Mouse (Mus musculus) adrenal gland, adult 2 months (tissue): ENCODE results near the gene Ccdc78. TPM values are rescaled to one million over a fixed set of nuclear protein-coding genes. Genes with fewer than 3 reads are reported as not detected.
"Not testable (repeated sequence)": the region's sequence is repeated elsewhere in the genome, so short reads cannot be mapped to it uniquely, and the experiment has no call there.

ENCODE experiments used
- DNase-seq: peaks from one replicate; pipeline ENCODE4 v3.0.0; 2021
- polyA plus RNA-seq: library from polyadenylated mRNA; depleted of rRNA; stranded (reverse); fragments of >200 nt; gene quantifications from 2 replicates; pipeline ENCODE4 v1.2.3, GENCODE M21; 2012
- total RNA-seq, 2 experiments: library from RNA; stranded (reverse); gene quantifications; 2 replicates each; pipeline ENCODE4 v1.2.3; 2021

Ccdc78 gene
- total and polyA plus RNA-seq, 3 experiments = 0.11 TPM; not detected in 2

DNA sequence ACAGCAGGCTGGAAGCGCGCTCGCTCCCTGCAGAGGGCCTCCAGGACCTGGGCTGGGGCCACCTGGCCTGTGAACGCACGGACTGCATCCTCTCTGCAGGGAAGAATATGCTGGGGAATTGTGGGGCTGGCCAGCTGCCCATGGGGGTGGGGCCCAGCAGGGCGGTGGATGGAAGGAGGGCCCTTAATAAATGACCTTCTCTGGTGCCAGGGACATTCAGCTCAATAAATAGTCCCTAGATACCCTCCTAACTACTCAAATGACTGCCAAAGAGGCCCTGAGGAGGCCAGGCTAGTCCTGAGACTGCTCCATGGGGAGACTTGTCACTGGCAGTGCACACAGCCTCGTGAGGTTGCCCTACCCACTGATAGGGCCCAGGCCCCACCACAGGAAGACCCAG is 3.3 kb upstream of the Ccdc78 start:
- DNase-seq = peak; percentile 80

GRCm38 (mm10) chr17:25783861-25784574 is 2.4 kb upstream of the Ccdc78 start:
- DNase-seq = no peak

GRCm38 (mm10) chr17:25785281-25785745 is 1.1 kb upstream of the Ccdc78 start, which contains the start of gene Haghl:
Gene Haghl, minus strand, starts transcription at chr17:25785673.
- DNase-seq = peak; percentile 94

DNA sequence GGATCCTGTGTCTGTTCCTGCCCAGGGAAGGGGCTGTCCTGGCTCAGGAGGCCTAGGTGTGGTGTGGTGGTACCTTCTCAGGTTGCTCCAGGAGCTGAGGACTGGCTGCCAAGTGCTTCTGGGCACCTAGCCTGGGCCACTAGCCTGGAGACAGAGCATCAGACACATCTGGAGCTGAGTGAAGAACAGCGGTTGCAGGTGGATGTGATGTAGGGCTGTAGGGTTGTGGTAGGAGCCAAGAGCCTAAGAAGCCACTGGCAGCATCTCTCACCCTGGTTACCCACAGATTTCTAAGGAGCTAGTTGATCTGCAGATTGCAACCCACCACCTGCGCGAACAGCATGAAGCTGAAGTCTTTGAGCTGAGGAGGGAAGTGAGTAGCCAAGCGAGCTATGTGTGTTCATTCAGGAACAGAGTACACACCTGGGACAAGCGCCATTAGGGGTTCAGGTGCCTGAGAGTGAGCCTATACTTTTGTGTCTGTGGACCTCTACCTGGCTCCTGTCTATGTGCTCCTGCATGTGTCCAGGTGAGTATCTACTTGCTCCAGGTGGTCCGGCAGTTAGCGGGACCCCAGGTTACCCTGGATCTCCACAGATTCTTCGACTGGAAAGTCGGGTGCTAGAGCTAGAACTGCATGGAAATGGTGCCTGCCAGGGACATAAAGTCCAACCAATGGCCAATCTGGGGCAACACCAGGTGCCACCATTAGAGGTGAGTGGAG is 563 bp downstream of the Ccdc78 start:
- DNase-seq = no peak

- DNase-seq = no peak
Observed at GRCm38 (mm10) chr17:25791320-25791842, 5.0 kb downstream of the Ccdc78 start.

DNA sequence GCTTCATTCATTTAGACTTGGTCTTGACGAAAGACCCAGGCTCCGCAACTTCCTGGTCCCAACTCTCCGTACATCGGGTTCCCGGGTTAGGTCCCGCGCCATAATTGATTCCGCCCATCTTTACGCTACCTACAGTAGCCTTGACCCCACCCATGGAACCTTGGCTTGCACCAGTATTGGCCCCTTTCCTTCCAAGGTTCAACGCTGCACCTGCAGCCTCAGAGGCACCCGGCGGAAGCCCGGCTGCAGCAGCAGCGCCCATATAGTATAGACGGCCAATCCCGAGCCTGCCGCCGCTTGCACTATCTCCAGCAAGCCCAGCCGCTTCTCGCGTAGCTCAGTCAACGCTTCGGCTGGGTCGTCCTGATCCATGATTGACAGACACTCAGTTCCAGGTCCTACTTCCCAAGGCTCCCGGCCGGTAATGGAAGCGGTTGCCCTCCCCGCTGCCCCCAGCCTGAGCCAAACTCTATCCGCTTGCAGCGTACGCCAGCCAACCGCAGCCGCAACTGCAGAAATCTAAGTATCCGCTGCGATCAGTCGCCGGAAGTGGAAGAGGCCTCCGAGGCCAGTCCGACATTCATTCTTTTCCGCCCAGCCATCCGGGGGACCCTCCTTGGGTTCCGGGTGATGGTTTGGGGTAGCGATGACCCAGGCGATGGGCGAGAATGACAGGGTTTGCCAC is 5.6 kb downstream of the Ccdc78 start:
- DNase-seq = peak; percentile 90

- DNase-seq = peak; percentile 84
Observed at GRCm38 (mm10) chr17:25792615-25793014, 6.2 kb downstream of the Ccdc78 start, which contains the start of gene Fam173a. Gene Fam173a, minus strand, starts transcription at chr17:25792901.

DNA sequence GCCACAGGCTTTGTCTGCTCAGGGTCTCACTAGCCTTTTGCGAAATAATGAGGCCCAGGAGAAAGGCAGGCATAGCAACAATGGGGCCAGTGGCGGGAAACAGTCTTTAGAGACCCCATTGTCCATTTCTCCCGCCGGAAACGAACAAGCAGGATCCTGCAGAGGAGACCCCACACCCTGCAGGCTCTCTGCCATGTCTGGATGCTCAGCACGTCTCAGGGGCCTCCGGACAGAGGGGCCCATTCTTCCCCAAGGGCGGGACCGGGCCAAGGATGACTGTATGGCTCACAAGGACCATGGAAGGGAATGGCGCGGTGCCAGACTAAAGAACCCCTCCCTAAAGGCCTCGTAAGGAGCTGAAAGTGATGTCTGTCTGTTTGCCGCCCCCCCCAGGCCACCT is 7.8 kb downstream of the Ccdc78 start:
- no peak for DNase-seq

DNA sequence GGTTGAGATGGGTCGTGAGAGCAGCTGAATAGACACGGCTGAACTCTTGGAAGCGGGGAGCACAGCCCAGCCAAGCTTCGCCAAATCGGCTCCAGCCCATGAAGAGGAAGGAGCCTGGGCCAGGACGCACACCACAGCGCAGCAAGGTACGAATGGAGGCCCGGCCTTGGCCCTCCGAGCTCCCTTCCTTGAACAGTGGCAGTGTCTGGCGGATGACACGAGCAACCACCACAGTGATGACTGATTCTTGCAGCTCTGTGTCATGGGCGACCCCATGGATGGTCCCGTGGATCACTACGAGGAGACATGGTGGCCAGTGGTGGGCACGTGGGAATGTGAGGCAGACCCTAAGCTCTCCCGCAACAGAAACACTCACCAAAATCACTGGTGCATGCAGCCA is 8.6 kb downstream of the Ccdc78 start:
- no peak for DNase-seq

DNA sequence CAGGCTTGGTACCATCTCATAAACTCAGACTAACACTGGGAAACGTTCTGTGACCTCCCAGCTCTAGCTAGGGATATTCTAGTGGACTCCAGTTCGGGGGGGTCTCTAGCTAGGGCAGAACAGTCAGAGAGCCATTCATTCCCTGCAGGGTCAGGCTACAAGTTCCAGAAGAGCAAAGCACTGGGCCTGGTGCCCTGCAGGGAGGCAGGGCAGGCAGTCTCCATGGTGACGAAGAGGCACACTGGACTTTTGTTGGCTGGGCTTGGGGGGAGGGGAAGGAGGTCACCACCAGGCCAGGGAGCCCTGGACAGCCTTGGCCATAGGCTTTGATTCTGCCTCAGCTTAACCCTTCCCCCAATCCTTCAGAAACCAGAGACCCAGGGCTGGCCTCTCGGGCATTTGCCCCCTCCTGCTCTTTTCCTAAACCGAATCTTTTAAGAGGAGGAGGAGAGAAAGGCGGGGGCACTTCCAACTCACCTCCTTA is 9.3 kb downstream of the Ccdc78 start, which contains the start of gene AC134908.4:
Gene AC134908.4 (minus strand): TSS at position 51 of the 484 bp plus-strand sequence.
- DNase-seq = peak; percentile 49

DNA sequence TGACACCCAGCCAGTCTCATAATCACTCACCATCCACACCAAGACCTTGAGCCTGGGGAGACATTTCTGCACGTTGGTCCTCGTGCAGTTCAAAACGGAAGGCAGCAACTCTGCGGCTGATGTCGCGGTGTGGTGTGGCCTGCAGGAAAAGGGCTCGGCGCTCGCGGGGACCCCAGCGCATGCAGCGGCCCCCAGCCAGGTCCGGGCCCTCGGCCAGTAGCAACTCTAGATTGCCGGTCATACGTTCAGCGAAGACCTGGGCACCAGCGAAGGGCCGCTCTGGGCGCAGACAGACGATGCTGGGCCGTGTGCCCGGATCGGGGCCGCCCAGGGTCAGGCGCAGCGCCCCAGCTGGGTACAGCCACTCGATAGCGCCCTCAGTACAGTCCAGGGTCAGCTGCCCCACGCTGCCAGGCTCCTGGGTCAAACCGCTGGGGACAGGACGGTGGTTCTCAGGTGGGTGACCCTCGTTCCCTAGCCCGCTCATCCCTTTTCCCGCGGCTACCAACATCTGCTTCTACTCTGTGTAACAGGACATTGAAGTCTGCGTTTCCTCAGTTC is 9.9 kb downstream of the Ccdc78 start:
- peak; percentile 69 for DNase-seq

GRCm38 (mm10) chr17:25796951-25797369 is 10.6 kb downstream of the Ccdc78 start, which contains the start of gene Metrn:
Gene Metrn, minus strand, starts transcription at chr17:25797136.
- DNase-seq = peak; percentile 95

DNA sequence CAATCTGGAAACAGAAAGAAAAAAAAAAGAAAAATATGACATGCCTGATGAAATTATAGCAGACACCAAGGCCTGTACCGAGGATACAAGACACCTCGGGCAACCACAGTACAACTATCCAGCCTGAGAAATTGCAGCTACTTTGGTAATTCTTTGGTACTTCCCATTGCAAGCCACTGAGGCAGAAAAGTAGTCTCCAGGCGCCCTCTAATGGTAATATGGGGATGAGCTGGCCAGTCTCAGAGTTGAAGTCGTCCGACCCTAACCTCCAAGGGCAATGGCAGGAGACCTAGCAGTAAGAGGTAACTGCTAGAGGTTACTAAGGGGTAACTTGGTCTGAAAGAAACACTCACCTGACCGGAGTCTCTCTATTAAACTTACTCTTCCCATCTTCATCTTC is 14.6 kb downstream of the Ccdc78 start:
- peak; percentile 68 for DNase-seq

GRCm38 (mm10) chr17:25802825-25803517 is 16.6 kb downstream of the Ccdc78 start:
- DNase-seq = peak; percentile 91

GRCm38 (mm10) chr17:25806507-25806906 is 20.1 kb downstream of the Ccdc78 start:
- DNase-seq = peak; percentile 81

- DNase-seq = not testable (repeated sequence)
Observed at GRCm38 (mm10) chr17:25807452-25807851, 21.1 kb downstream of the Ccdc78 start.

DNA sequence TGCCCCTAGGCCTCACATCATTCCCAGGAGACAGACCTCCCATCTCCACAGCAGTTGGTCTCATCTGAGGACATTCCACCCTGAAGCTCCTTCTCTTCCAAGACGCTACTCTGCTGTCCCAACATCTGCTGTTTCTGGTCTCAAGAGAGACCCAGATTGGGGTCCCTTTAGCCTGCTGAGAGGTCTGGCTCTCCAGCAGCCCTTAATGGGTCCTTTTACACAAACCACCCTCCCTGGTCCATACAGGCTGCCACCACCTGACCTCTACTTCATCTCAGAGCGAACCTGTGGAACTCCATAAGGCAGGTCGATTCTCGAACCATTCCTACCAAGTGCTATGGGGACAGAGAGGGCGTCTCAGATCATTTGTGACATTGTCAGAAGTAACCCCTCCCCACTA is 21.6 kb downstream of the Ccdc78 start:
- no peak for DNase-seq

- peak; percentile 95 for DNase-seq
Observed at GRCm38 (mm10) chr17:25808789-25809605, 22.6 kb downstream of the Ccdc78 start, which contains the start of gene Fbxl16. Gene Fbxl16, plus strand, starts transcription at chr17:25809085.

GRCm38 (mm10) chr17:25809606-25810340 is 23.4 kb downstream of the Ccdc78 start:
- no peak for DNase-seq
